Mouse (Mus musculus): ENCODE data around the gene Aif1l.
A peak's percentile ranks its signal among the peaks of the same experiment; 100 is the strongest.
"Not testable (repeated sequence)": the region's sequence is repeated elsewhere in the genome, so short reads cannot be mapped to it uniquely, and the experiment has no call there.

The Aif1l gene

DNA sequence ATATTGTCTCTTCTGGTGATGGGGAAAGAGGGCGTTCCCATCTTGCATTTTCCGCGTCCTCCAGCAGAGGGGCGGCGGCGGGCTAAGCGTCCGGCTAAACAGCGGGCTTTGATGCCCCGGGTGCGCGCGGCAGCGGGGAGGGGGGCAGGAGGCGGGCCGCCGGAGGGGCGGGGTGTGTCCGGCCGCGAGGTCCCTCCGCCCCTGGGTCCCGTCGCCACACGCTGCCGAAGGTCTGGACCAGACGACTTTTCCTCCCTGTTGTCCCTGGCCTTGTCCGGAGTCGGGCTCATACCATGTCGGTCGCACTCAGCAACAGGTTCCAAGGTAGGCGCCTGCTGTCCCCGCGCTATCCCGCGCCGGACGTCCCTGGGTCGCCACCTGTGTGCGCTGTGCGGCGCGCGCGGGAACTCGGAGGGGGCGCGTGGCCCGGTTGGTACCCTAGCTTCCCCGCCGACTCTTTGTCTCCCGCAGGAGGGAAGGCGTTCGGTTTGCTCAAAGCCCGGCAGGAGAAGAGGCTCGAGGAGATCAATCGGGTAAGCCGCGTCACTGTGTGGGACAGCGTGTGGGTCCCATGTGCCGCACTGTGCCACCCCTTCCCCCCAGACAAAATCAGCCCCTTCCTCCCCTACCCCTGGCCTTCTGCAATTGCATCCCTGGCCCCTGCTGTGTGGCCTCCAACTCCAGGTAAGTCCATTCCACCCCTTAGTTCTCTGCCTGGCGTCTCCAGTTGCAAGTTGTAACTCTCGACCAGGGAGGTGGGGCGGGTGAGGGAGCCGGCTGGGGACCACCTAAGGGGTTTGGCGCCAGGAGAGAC is at the start of gene Aif1l:
TSS of gene Aif1l (plus strand) at position 82 of the 814 bp plus-strand sequence.
- DNase-seq, result peak; percentile 55

- DNase-seq, result no peak
Measured at GRCm38 (mm10) chr2:31900932-31901331, 49.0 kb upstream of the Aif1l start.

- no peak for DNase-seq
Measured at GRCm38 (mm10) chr2:31901659-31902362, 48.1 kb upstream of the Aif1l start.

GRCm38 (mm10) chr2:31904089-31904488 is 45.9 kb upstream of the Aif1l start:
- no peak for DNase-seq

GRCm38 (mm10) chr2:31904622-31905021 is 45.3 kb upstream of the Aif1l start:
- no peak for DNase-seq

DNA sequence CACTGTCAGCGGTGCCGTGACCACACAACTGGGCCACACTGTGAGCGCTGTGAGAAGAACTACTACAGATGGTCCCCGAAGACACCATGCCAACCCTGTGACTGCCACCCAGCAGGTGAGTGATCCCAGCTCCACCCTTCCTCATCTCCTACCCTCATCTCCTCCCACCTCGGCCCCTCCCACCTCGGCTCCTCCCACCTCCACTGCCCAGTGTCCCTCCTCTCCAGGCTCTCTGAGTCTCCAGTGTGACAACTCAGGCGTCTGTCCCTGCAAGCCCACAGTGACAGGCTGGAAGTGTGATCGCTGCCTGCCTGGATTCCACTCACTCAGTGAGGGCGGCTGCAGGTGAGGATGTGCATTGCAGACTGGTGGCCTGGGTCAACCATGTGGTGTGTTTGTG is 44.3 kb upstream of the Aif1l start:
- DNase-seq, result peak; percentile 24

GRCm38 (mm10) chr2:31906407-31906806 is 43.5 kb upstream of the Aif1l start:
- no peak for DNase-seq

- no peak for DNase-seq
Measured at GRCm38 (mm10) chr2:31912575-31912974, 37.4 kb upstream of the Aif1l start.

GRCm38 (mm10) chr2:31914213-31914612 is 35.7 kb upstream of the Aif1l start:
- not testable (repeated sequence) for DNase-seq

GRCm38 (mm10) chr2:31915112-31915511 is 34.8 kb upstream of the Aif1l start:
- DNase-seq, result peak; percentile 76

GRCm38 (mm10) chr2:31917636-31918035 is 32.3 kb upstream of the Aif1l start:
- DNase-seq, result peak; percentile 33

- no peak for DNase-seq
Measured at GRCm38 (mm10) chr2:31923645-31924044, 26.3 kb upstream of the Aif1l start.

GRCm38 (mm10) chr2:31924811-31925210 is 25.1 kb upstream of the Aif1l start:
- DNase-seq, result no peak

- DNase-seq, result no peak
Measured at GRCm38 (mm10) chr2:31925936-31926335, 24.0 kb upstream of the Aif1l start.

DNA sequence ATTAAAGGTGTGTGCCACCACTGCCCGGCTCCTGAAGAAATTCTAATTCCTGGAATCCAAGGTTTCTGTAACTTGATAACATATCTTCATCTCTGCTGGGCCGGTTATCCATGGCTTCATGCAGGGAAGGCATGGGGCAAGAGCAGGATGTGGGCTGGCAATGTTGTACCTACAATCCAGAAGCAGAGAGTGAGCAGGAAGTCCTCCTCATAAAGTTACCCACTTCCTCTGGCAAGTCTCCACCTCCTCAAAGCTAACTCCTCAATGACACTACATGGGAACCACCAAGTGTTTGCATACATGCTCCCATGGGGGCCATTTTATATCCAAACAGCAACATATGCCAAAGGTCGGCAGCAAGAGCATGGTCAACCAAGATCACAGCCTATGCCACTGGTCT is 20.3 kb upstream of the Aif1l start:
- no peak for DNase-seq

- no peak for DNase-seq
Measured at GRCm38 (mm10) chr2:31934551-31934950, 15.4 kb upstream of the Aif1l start.

GRCm38 (mm10) chr2:31935054-31935453 is 14.9 kb upstream of the Aif1l start:
- no peak for DNase-seq

- DNase-seq, result no peak
Measured at GRCm38 (mm10) chr2:31938298-31938697, 11.6 kb upstream of the Aif1l start.

DNA sequence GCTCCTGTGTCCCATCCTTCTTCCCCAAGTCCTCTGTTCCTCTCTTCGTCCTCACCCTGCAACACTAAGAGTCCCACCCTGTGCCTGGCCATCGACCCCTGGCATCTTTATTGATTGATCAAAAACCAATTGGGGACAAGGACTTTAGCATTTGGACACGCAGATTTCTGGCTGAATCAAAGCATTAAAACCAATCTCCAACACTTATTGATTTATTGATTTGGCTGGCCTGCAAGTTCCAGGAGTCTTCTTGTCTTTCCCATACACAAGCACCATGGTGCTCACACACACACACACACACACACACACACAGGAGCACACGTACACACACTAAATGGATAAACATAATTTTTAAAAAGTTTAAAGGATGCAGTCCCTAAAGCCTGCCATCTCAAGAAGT is 6.9 kb upstream of the Aif1l start:
- DNase-seq, result no peak

DNA sequence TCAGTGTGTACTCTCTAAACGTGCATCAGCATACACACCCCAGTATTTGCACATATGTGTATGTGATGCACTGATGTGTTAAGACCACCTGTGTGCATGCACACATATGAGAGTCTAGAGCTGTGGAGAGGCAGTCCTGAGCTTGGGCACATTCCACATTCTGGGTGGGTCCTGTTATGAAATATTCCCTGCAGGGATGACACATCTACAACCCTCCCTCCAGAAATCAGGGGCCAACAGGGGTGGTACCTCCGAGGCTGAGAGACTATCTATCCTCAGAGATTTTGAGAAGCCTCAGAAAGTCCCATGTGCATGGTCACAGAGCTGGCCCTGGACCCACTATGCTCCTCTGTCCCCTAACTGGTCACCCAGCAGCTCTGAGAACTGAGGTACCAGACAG is 4.4 kb upstream of the Aif1l start:
- no peak for DNase-seq

GRCm38 (mm10) chr2:31948392-31948791 is 1.5 kb upstream of the Aif1l start:
- DNase-seq, result no peak

GRCm38 (mm10) chr2:31948801-31949200 is 1.1 kb upstream of the Aif1l start:
- DNase-seq, result no peak

- DNase-seq, result no peak
Measured at GRCm38 (mm10) chr2:31950966-31951365, 1.0 kb downstream of the Aif1l start.

DNA sequence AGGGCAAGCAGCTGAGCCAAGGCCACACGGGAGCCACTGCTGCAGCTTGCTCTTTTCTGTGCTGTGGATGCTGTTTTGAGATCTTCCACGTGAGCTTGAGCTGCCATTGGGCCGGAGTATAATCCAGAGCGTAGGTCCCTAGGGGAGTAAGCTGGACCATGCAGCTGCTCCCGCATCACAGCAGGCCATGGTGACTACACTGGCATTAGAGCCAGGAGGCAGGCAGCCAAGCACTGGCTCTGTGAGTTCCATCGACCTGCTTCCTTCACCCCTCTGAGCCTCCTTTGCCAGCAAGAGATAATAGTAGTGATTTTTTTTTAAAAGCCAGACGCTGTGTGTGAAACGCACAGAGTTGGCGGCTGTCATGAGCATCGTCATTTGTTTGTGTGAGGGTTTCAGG is 2.3 kb downstream of the Aif1l start:
- DNase-seq, result no peak

Data from liver (tissue).